Mouse (Mus musculus): ENCODE measurements around the gene Zbtb12.

GRCm38 (mm10) chr17:34895724-34896123 lies 16.4 kb downstream of the Zbtb12 start:
- TF ChIP-seq MAFK (IDR thresholded peaks at IDR 0.05; ENCODE audit: insufficient read depth, low read depth, low read length) (no peak), ZC3H11A (IDR thresholded peaks at IDR 0.05; ENCODE audit: borderline replicate concordance, low read depth, low read length) (no peak), CHD2 (IDR thresholded peaks at IDR 0.05; ENCODE audit: low read depth, low read length) (no peak), ZNF384 (IDR thresholded peaks at IDR 0.05; ENCODE audit: low read depth, low read length) (no peak), HCFC1 (IDR thresholded peaks at IDR 0.05; ENCODE audit: borderline replicate concordance, insufficient read depth, low read length) (no peak)

All from ES-E14 (cell line).